3 mouse cellular contexts compared by ENCODE assay signal in the genomic region with DNA sequence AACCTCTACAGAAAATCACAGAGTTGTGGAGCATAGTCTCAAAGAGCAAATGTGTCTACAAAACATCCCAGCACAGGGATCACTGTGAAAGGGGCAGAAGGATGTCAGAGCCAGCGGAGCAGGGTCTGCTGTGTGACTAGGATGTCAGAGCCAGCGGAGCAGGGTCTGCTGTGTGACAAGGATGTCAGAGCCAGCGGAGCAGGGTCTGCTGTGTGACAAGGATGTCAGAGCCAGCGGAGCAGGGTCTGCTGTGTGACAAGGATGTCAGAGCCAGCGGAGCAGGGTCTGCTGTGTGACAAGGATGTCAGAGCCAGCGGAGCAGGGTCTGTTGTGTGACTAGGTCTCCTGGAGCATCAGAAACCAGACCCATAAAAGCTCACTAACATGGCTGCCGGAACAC.
DNase-seq lines count a peak whose midpoint lies in the region.
"Not testable (repeated sequence)": the region's sequence is repeated elsewhere in the genome, so short reads cannot be mapped to it uniquely, and the experiment has no call there.

No protein-coding gene starts in this region.

- not testable (repeated sequence) for H3K4me1 ChIP-seq in heart, embryonic 10.5 days

- not testable (repeated sequence) for H3K27me3 ChIP-seq in heart, embryonic 10.5 days (ENCODE audit: insufficient read depth, poor library complexity, severe bottlenecking)

- peak; percentile 82 for DNase-seq in heart, adult 11 months
- DNase-seq in heart, embryonic 10.5 days (ENCODE audit: low spot score), result peak; percentile 27
- peak; percentile 50 for DNase-seq in testis, postnatal 10 days (ENCODE audit: low spot score)

- H3K4me3 ChIP-seq in heart, embryonic 10.5 days, result not testable (repeated sequence)

- whole genome bisulfite sequencing in heart, embryonic 10.5 days, result 77% methylated on average over 7 of the region's 7 CpGs

- not testable (repeated sequence) for H3K27ac ChIP-seq in heart, embryonic 10.5 days

- not testable (repeated sequence) for H3K36me3 ChIP-seq in heart, embryonic 10.5 days

- H3K9me3 ChIP-seq in heart, embryonic 10.5 days, result not testable (repeated sequence)

Comparison
In these comparisons a context has a peak if more than half of its experiments do, and no peak if none do; other contexts are left out.
1. DNase-seq: peak in every context shown above with its lines; median percentile 82 in heart, adult 11 months; 50 in testis, postnatal 10 days; 27 in heart, embryonic 10.5 days.